Mouse (Mus musculus): ENCODE measurements around the gene Baz2a. TPM values are rescaled to one million over a fixed set of nuclear protein-coding genes. Genes with fewer than 3 reads are reported as not detected.
"Not testable (repeated sequence)": the region's sequence is repeated elsewhere in the genome, so short reads cannot be mapped to it uniquely, and the experiment has no call there.

Gene Baz2a
- 17.6 and 33.7 TPM in 2 replicates for polyA plus RNA-seq (2014; fragmentation: Nextera tagmentation; extraction: Ambion mirVana)

- peak within 1 kb of the TSS; percentile 93 for H3K27ac ChIP-seq (ENCODE audit: low read depth, low read length)
- ATAC-seq (ENCODE audit: low FRiP score, low TSS enrichment) = peak; percentile 48
These were observed at the start of gene Baz2a for GRCm38 (mm10) chr10:128091564-128092505. Baz2a (plus strand) TSS chr10:128091577.

DNA sequence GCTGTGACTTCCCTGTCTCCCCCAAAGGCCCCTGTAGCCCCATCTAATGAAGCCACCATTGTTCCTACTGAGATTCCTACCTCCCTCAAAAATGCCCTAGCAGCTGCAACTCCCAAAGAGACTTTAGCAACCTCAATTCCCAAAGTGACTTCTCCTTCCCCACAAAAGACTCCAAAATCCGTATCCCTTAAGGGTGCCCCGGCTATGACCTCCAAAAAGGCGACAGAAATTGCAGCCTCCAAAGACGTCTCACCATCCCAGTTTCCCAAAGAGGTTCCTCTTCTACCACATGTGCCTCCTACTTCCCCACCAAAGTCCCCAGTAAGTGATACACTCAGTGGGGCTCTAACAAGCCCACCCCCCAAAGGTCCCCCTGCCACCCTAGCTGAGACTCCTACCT lies 49.7 kb upstream of the Baz2a start:
- Histone ChIP-seq H3K36me3 (ENCODE audit: control insufficient read depth, insufficient read depth, low read length) (peaks cover 78% of the 10 kb centered on the region), H3K27me3 (ENCODE audit: control insufficient read depth, insufficient read depth, low read length) (no peaks in the 10 kb centered on the region), H3K9ac (ENCODE audit: low read depth, low read length) (no peak overlapping the region), H3K4me2 (replicated peaks; ENCODE audit: low read depth, low read length) (no peak overlapping the region), H3K9me3 (ENCODE audit: control insufficient read depth, low read length) (no peaks in the 10 kb centered on the region), H3K4me3 (ENCODE audit: low read length) (no peak overlapping the region), H3K27ac (ENCODE audit: low read depth, low read length) (no peak overlapping the region), H3K4me1 (ENCODE audit: control insufficient read depth, insufficient read depth, low read length) (peaks cover 31% of the 10 kb centered on the region)
- WGBS = 77% methylated on average over 4 of the region's 4 CpGs
- no peak for ATAC-seq (ENCODE audit: low FRiP score, low TSS enrichment)

More at GRCm38 (mm10) chr10:128091564-128092505, at the start of gene Baz2a:
- H3K4me2 ChIP-seq (replicated peaks; ENCODE audit: low read depth, low read length) = peak within 1 kb of the TSS; percentile 92
- H3K27me3 ChIP-seq (ENCODE audit: control insufficient read depth, insufficient read depth, low read length) = no peaks in the 10 kb centered on the region
- peak within 1 kb of the TSS; percentile 72 for H3K9ac ChIP-seq (ENCODE audit: low read depth, low read length)
- peaks cover 37% of the 10 kb centered on the region for H3K4me1 ChIP-seq (ENCODE audit: control insufficient read depth, insufficient read depth, low read length)
- no peaks in the 10 kb centered on the region for H3K9me3 ChIP-seq (ENCODE audit: control insufficient read depth, low read length)
- H3K36me3 ChIP-seq (ENCODE audit: control insufficient read depth, insufficient read depth, low read length) = peaks cover 37% of the 10 kb centered on the region
- 1% methylated on average over 20 of the region's 20 CpGs for WGBS
- peak within 1 kb of the TSS; percentile 68 for H3K4me3 ChIP-seq (ENCODE audit: low read length)

GRCm38 (mm10) chr10:128042466-128042865 lies 48.9 kb upstream of the Baz2a start:
- ATAC-seq (ENCODE audit: low FRiP score, low TSS enrichment) = no peak
- Histone ChIP-seq H3K27me3 (ENCODE audit: control insufficient read depth, insufficient read depth, low read length) (no peaks in the 10 kb centered on the region), H3K9me3 (ENCODE audit: control insufficient read depth, low read length) (no peaks in the 10 kb centered on the region), H3K27ac (ENCODE audit: low read depth, low read length) (no peak overlapping the region), H3K36me3 (ENCODE audit: control insufficient read depth, insufficient read depth, low read length) (peaks cover 84% of the 10 kb centered on the region), H3K4me2 (replicated peaks; ENCODE audit: low read depth, low read length) (no peak overlapping the region), H3K4me3 (ENCODE audit: low read length) (no peak overlapping the region), H3K9ac (ENCODE audit: low read depth, low read length) (no peak overlapping the region), H3K4me1 (ENCODE audit: control insufficient read depth, insufficient read depth, low read length) (peaks cover 26% of the 10 kb centered on the region)
- WGBS = 93% methylated on average over 3 of the region's 3 CpGs

DNA sequence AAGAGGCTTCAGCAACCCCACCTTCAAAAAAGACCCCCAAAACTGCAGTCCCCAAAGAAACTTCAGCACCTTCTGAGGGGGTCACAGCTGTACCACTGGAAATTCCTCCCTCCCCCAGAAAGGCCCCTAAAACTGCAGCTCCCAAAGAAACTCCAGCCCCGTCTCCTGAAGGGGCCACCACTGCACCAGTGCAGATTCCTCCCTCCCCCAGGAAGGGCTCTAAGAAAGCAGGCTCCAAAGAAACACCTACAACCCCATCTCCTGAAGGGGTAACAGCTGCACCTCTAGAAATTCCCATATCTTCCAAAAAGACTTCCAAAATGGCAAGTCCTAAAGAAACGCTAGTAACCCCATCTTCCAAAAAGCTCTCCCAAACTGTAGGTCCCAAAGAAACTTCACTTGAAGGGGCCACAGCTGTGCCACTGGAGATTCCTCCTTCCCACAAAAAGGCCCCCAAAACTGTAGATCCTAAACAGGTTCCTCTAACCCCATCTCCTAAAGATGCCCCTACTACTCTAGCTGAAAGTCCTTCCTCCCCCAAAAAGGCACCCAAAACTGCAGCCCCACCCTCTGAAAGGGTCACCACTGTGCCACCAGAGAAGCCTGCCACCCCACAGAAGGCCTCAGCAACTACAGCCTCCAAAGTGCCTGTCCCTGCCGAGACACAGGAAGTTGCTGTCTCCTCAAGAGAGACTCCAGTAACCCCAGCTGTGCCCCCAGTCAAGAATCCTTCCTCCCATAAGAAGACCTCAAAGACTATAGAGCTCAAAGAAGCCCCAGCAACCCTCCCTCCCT lies 48.1 kb upstream of the Baz2a start:
- ATAC-seq (ENCODE audit: low FRiP score, low TSS enrichment) = no peak
- no peak overlapping the region for H3K27ac ChIP-seq (ENCODE audit: low read depth, low read length)
- no peak overlapping the region for H3K4me3 ChIP-seq (ENCODE audit: low read length)
- H3K27me3 ChIP-seq (ENCODE audit: control insufficient read depth, insufficient read depth, low read length) = no peaks in the 10 kb centered on the region
- peaks cover 20% of the 10 kb centered on the region for H3K4me1 ChIP-seq (ENCODE audit: control insufficient read depth, insufficient read depth, low read length)
- H3K4me2 ChIP-seq (replicated peaks; ENCODE audit: low read depth, low read length) = no peak overlapping the region
- WGBS = 53% methylated on average over 3 of the region's 3 CpGs
- H3K9ac ChIP-seq (ENCODE audit: low read depth, low read length) = no peak overlapping the region
- no peaks in the 10 kb centered on the region for H3K9me3 ChIP-seq (ENCODE audit: control insufficient read depth, low read length)
- peaks cover 91% of the 10 kb centered on the region for H3K36me3 ChIP-seq (ENCODE audit: control insufficient read depth, insufficient read depth, low read length)

- no peaks in the 10 kb centered on the region for H3K27me3 ChIP-seq (ENCODE audit: control insufficient read depth, insufficient read depth, low read length)
- no peaks in the 10 kb centered on the region for H3K9me3 ChIP-seq (ENCODE audit: control insufficient read depth, low read length)
- H3K36me3 ChIP-seq (ENCODE audit: control insufficient read depth, insufficient read depth, low read length) = peaks cover 83% of the 10 kb centered on the region
- no peak for ATAC-seq (ENCODE audit: low FRiP score, low TSS enrichment)
- H3K9ac ChIP-seq (ENCODE audit: low read depth, low read length) = no peak overlapping the region
- H3K4me1 ChIP-seq (ENCODE audit: control insufficient read depth, insufficient read depth, low read length) = no peaks in the 10 kb centered on the region
- whole genome bisulfite sequencing = 97% methylated on average over 8 of the region's 8 CpGs
- H3K4me3 ChIP-seq (ENCODE audit: low read length) = no peak overlapping the region
- no peak overlapping the region for H3K27ac ChIP-seq (ENCODE audit: low read depth, low read length)
- no peak overlapping the region for H3K4me2 ChIP-seq (replicated peaks; ENCODE audit: low read depth, low read length)
These were observed 43.2 kb upstream of the Baz2a start for GRCm38 (mm10) chr10:128048157-128048556.

DNA sequence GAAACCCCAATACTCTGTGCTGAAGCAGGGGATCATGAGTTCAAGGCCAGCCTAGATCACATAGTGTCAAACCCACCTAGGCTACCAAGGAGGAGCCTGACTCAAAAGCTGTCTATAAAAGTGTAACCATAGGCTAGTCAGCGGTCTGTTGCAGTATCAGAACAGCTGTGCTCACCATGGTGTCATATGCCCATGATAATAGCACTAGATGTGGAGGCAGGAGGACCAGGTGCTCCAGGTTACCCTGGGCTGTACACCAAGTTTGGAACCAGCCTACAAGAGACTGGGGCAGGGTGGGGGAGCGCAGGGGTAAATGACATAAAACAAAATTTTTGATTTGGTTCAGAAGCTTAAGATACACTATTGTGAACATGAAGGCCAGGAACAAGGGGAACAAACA lies 41.6 kb upstream of the Baz2a start:
- WGBS = 98% methylated on average over 2 of the region's 2 CpGs
- Histone ChIP-seq H3K9ac (ENCODE audit: low read depth, low read length) (no peak overlapping the region), H3K4me3 (ENCODE audit: low read length) (no peak overlapping the region), H3K9me3 (ENCODE audit: control insufficient read depth, low read length) (no peaks in the 10 kb centered on the region), H3K36me3 (ENCODE audit: control insufficient read depth, insufficient read depth, low read length) (peaks cover 68% of the 10 kb centered on the region), H3K27me3 (ENCODE audit: control insufficient read depth, insufficient read depth, low read length) (no peaks in the 10 kb centered on the region), H3K4me1 (ENCODE audit: control insufficient read depth, insufficient read depth, low read length) (no peaks in the 10 kb centered on the region), H3K27ac (ENCODE audit: low read depth, low read length) (no peak overlapping the region), H3K4me2 (replicated peaks; ENCODE audit: low read depth, low read length) (no peak overlapping the region)
- 0 out of 2 replicates have a peak, but pooled peaks have one; percentile 30 for ATAC-seq (ENCODE audit: low FRiP score, low TSS enrichment)

DNA sequence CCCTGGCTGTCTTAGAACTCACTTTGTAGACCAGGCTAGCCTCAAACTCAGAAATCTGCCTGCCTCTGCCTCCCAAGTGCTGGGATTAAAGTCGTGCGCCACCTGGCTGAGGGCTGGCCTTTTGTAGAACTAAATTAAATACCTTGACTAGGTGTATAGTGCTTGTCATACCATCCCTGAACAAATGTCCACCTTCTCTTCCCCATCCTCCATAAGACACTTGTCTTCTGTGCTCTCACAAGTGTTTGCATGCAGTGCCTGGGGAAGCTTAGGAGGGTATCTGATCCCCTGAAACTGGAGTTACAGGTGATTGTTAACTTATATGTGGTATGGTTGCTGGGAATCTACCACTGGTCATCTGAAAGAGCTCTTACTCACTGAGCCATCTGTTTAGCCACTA lies 41.0 kb upstream of the Baz2a start:
- no peak overlapping the region for H3K4me2 ChIP-seq (replicated peaks; ENCODE audit: low read depth, low read length)
- WGBS = 86% methylated on average over 2 of the region's 2 CpGs
- H3K4me1 ChIP-seq (ENCODE audit: control insufficient read depth, insufficient read depth, low read length) = no peaks in the 10 kb centered on the region
- peaks cover 61% of the 10 kb centered on the region for H3K36me3 ChIP-seq (ENCODE audit: control insufficient read depth, insufficient read depth, low read length)
- no peak overlapping the region for H3K27ac ChIP-seq (ENCODE audit: low read depth, low read length)
- no peak for ATAC-seq (ENCODE audit: low FRiP score, low TSS enrichment)
- no peak overlapping the region for H3K9ac ChIP-seq (ENCODE audit: low read depth, low read length)
- no peaks in the 10 kb centered on the region for H3K27me3 ChIP-seq (ENCODE audit: control insufficient read depth, insufficient read depth, low read length)
- H3K4me3 ChIP-seq (ENCODE audit: low read length) = no peak overlapping the region
- H3K9me3 ChIP-seq (ENCODE audit: control insufficient read depth, low read length) = no peaks in the 10 kb centered on the region

GRCm38 (mm10) chr10:128051589-128051988 lies 39.8 kb upstream of the Baz2a start:
- H3K36me3 ChIP-seq (ENCODE audit: control insufficient read depth, insufficient read depth, low read length) = peaks cover 49% of the 10 kb centered on the region
- ATAC-seq (ENCODE audit: low FRiP score, low TSS enrichment) = no peak
- no peak overlapping the region for H3K4me2 ChIP-seq (replicated peaks; ENCODE audit: low read depth, low read length)
- no peak overlapping the region for H3K27ac ChIP-seq (ENCODE audit: low read depth, low read length)
- 95% methylated on average over 5 of the region's 5 CpGs for WGBS
- H3K9ac ChIP-seq (ENCODE audit: low read depth, low read length) = no peak overlapping the region
- no peaks in the 10 kb centered on the region for H3K4me1 ChIP-seq (ENCODE audit: control insufficient read depth, insufficient read depth, low read length)
- H3K9me3 ChIP-seq (ENCODE audit: control insufficient read depth, low read length) = no peaks in the 10 kb centered on the region
- no peaks in the 10 kb centered on the region for H3K27me3 ChIP-seq (ENCODE audit: control insufficient read depth, insufficient read depth, low read length)
- no peak overlapping the region for H3K4me3 ChIP-seq (ENCODE audit: low read length)

- H3K9ac ChIP-seq (ENCODE audit: low read depth, low read length); H3K9me3 ChIP-seq (ENCODE audit: control insufficient read depth, low read length); ATAC-seq (ENCODE audit: low FRiP score, low TSS enrichment); H3K27ac ChIP-seq (ENCODE audit: low read depth, low read length); H3K4me2 ChIP-seq (replicated peaks; ENCODE audit: low read depth, low read length); H3K4me3 ChIP-seq (ENCODE audit: low read length); H3K4me1 ChIP-seq (ENCODE audit: control insufficient read depth, insufficient read depth, low read length); H3K27me3 ChIP-seq (ENCODE audit: control insufficient read depth, insufficient read depth, low read length): not testable (repeated sequence)
- peaks cover 44% of the 10 kb centered on the region for H3K36me3 ChIP-seq (ENCODE audit: control insufficient read depth, insufficient read depth, low read length)
- 89% methylated on average over 1 of the region's 2 CpGs for WGBS
These were observed 39.2 kb upstream of the Baz2a start for GRCm38 (mm10) chr10:128052136-128052535.
